Mouse (Mus musculus): ENCODE results near the gene Mob1a. TPM values are rescaled to one million over a fixed set of nuclear protein-coding genes. Genes with fewer than 3 reads are reported as not detected.

Gene Mob1a
- total RNA-seq, 2 experiments from 2014 or later = 11.3 to 11.5 TPM

DNA sequence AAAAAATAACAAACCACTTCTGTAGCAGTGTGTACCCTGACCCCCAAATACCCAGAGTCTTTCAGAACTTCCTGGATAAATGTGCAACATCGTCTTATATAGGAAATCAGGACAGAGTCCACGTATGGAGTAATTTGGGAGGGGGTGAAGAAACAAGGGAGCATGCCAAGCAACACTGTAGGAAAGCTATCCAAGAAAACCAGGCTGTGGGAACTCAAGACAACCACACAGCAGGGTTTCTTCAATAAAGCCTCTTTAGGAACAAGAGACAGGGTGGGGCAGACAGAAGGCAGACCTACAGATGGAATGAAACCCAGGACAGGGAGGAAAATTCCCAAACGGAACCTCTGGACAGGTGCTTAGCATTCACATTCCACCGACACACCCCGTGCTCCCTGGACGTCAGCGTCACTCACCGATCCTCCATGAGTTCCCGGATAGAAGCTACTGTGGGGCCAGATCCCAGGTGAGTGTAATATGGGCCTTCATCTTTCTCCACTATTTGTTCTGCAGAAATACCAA lies 59.8 kb downstream of the Mob1a start:
- DNase-seq = no peak

DNA sequence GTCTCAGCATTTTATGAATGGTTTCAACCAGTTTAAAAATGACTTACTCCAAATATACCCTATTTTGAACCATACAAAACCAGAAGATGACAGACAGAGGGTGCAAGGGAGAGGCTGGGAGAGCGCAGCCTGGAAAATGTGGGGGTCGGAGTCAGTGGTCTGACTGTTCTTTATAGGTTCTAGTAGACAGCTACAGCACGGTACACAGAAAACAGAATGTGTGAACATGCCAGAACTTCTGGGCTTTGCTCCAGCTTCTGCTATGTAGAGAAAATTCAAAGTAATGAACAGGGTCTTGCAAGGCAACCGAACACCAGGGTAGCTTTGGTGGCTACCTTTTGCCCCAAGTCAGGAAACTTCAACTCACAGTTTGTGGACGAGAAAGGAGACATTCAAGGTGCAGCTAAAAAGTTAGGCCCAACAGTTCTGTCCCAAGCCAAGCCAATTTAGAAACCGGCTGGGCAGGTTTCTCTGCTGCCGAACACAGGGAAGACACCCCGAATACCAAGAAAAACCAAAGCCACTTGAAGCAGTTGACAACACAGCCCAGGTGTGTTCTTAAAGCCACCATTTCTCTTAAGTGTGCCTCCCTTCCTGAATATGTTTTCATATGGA lies 66.5 kb downstream of the Mob1a start:
- no peak for DNase-seq

Other genes starting within 250 kb of the Mob1a start
- 1 to 10 TPM; 6.7 to 7.1 TPM for gene Pcgf1, start 248.1 kb upstream of the Mob1a start, total RNA-seq (2021)
- gene Lbx2, start 239.6 kb upstream of the Mob1a start, total RNA-seq (2021) = not detected
- gene Ccdc142, start 224.4 kb upstream of the Mob1a start, total RNA-seq (2021) = 1 to 10 TPM in 1 of 2 experiments, under 1 TPM in 1; 0.54 to 1.7 TPM
- gene Gm42688, start 224.4 kb upstream of the Mob1a start, total RNA-seq (2021) = 1 to 10 TPM; 1.0 TPM
- 100 to 1,000 TPM; 109 to 113 TPM for gene Mrpl53, start 217.0 kb upstream of the Mob1a start, total RNA-seq (2021)
- 1 to 10 TPM; 6.5 to 8.1 TPM for gene Mogs, start 210.5 kb upstream of the Mob1a start, total RNA-seq (2021)
- 10 to 100 TPM; 37.8 to 38.2 TPM for gene Wbp1, start 204.5 kb upstream of the Mob1a start, total RNA-seq (2021)
- 10 to 100 TPM in 1 of 2 experiments, 1 to 10 TPM in 1; 4.8 to 14.0 TPM for gene Ino80b, start 200.6 kb upstream of the Mob1a start, total RNA-seq (2021)
- 10 to 100 TPM in 1 of 2 experiments, 1 to 10 TPM in 1; 7.9 to 14.4 TPM for gene Rtkn, start 190.6 kb upstream of the Mob1a start, total RNA-seq (2021)
- gene Wdr54, start 169.6 kb upstream of the Mob1a start, total RNA-seq (2021) = 1 to 10 TPM; 1.2 to 1.4 TPM
- gene 1700003E16Rik, start 169.6 kb upstream of the Mob1a start, total RNA-seq (2021) = not detected
- 100 to 1,000 TPM; 118 to 126 TPM for gene Dctn1, start 160.1 kb upstream of the Mob1a start, total RNA-seq (2021)
- not detected for gene Slc4a5, start 106.2 kb upstream of the Mob1a start, total RNA-seq (2021)
- gene Mthfd2, start 108 bp upstream of the Mob1a start, total RNA-seq (2021) = 1 to 10 TPM; 4.4 to 4.8 TPM
- 100 to 1,000 TPM; 236 to 237 TPM for gene Bola3, start 23.1 kb downstream of the Mob1a start, total RNA-seq (2021)
- gene Tet3, start 133.1 kb downstream of the Mob1a start, total RNA-seq (2021) = 10 to 100 TPM; 22.2 to 29.7 TPM
- gene Dguok, start 181.0 kb downstream of the Mob1a start, total RNA-seq (2021) = 10 to 100 TPM; 14.3 to 14.5 TPM
- 1 to 10 TPM in 1 of 2 experiments, under 1 TPM in 1; 0.72 to 5.6 TPM for gene Actg2, start 210.2 kb downstream of the Mob1a start, total RNA-seq (2021)
- gene Stambp, start 246.7 kb downstream of the Mob1a start, total RNA-seq (2021) = 1 to 10 TPM; 6.7 to 7.9 TPM

Data from gastrocnemius, postnatal 25 days (tissue).